Mouse (Mus musculus): Measurements from ENCODE around the gene Gm49368. TPM values are rescaled to one million over a fixed set of nuclear protein-coding genes. Genes with fewer than 3 reads are reported as not detected.
A peak's percentile ranks its signal among the peaks of the same experiment; 100 is the strongest.
"Not testable (repeated sequence)": the region's sequence is repeated elsewhere in the genome, so short reads cannot be mapped to it uniquely, and the experiment has no call there.

Gene Gm49368
- polyA plus RNA-seq (2021), result not detected

DNA sequence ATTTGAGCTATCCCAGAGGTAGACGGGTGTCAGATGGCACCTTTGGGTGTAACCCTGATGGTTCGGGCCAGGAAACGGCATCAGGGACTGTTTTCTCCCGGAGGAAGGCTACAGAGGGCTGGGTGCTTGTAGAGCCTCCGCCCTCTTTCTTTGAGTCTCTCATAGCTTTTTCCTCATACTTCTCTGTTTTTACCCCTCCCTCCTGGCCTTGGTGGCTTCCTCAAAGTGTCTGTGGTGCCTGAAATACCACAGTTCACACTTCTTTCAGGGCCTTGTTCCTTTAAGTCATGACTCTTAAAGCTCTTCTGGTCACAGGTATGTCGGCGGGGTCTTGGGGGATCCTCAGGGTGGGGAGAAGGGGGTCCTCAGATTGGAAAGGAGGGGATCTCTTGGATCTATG lies at the start of gene Gm49368, which contains the start of gene Itgam:
Gene Gm49368 (plus strand): TSS at position 228 of the 400 bp plus-strand sequence.
Gene Itgam (plus strand): TSS at position 185 of the 400 bp plus-strand sequence.
- ATAC-seq (no peak), DNase-seq (ENCODE audit: low read depth, low spot score) (no peak)
- POLR2A ChIA-PET, result no interaction called here
- peaks cover 6% of the 10 kb centered on the region for H3K27me3 ChIP-seq
- in situ Hi-C loops (cut with MboI; ENCODE audit: low pct_unique_long_range_greater_than_20kb), result no loop called here
- TF ChIP-seq CTCF (IDR thresholded peaks at IDR 0.05), result no peak
- CTCF ChIA-PET, result no interaction called here

DNA sequence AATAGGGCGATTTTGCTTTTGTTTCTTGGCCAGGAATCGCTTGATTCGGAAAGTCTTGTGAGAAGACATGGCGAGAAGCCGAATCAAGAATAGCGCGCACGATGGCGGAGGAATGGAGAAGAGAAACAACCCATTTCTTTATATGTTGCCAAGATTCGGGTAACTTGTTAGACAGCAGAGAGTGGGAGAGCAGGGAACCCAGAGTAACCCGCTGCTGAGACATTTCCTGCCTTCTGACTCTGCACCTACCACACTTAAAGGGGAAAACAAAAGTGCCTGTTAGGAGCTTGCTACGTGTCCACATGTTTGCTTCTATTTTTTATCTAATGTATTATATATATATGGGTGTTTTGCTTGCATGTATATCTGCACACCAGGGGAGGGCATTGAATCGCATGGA lies 49.4 kb upstream of the Gm49368 start:
- no peak for DNase-seq (ENCODE audit: low read depth, low spot score)
- ATAC-seq, result no peak
- CTCF ChIA-PET, result no interaction called here
- TF ChIP-seq CTCF (IDR thresholded peaks at IDR 0.05), result no peak
- in situ Hi-C loops (cut with MboI; ENCODE audit: low pct_unique_long_range_greater_than_20kb), result no loop called here
- no peaks in the 10 kb centered on the region for H3K27me3 ChIP-seq
- POLR2A ChIA-PET, result no interaction called here

DNA sequence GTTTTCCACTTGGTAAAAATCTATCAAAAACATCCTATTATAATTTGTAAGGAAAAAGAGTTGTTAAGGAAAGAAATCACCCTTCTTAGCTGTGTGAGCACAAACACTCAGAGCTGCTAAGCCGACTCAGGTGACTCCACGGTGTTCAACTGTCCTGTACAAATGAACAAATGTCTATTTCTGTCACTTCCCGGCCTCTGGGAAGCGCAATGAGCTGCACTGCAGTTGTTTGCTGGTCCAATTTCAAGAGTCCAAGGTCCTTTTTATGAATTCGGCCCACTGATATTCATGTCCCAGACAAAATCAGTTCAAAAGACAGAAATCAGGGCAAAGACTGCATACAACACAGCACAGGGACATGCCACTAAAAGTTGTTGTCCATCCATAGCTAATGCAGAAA lies 46.3 kb upstream of the Gm49368 start:
- CTCF ChIA-PET, result not testable (repeated sequence)

DNA sequence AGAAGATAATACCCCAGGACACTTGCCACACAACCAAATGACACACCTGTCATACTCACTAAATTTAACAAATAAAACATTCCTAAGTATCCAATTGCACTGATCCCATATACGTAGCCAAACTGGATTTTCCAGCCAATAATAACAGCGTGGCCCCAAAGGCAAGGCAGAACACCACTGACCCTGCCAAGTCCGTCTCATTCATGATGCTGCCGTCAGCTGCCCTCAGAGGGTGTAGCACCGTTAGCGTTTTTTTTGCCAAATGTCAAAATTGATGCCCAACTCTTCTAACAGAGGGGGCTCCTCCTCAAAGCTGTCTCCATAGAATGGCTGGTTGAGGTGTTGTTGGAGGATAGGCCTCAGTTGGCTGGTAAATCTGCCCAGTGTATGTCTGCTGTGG lies 45.8 kb upstream of the Gm49368 start:
- in situ Hi-C loops (cut with MboI; ENCODE audit: low pct_unique_long_range_greater_than_20kb), result no loop called here
- ChIA-PET POLR2A (no interaction called here), CTCF (no interaction called here)
- ATAC-seq, result no peak
- DNase-seq (ENCODE audit: low read depth, low spot score), result no peak
- no peaks in the 10 kb centered on the region for H3K27me3 ChIP-seq
- no peak for TF ChIP-seq CTCF (IDR thresholded peaks at IDR 0.05)

More for the DNA sequence above, 46.3 kb upstream of the Gm49368 start:
- ATAC-seq; H3K27me3 ChIP-seq; DNase-seq (ENCODE audit: low read depth, low spot score); POLR2A ChIA-PET; in situ Hi-C loops (cut with MboI; ENCODE audit: low pct_unique_long_range_greater_than_20kb): not testable (repeated sequence)

DNA sequence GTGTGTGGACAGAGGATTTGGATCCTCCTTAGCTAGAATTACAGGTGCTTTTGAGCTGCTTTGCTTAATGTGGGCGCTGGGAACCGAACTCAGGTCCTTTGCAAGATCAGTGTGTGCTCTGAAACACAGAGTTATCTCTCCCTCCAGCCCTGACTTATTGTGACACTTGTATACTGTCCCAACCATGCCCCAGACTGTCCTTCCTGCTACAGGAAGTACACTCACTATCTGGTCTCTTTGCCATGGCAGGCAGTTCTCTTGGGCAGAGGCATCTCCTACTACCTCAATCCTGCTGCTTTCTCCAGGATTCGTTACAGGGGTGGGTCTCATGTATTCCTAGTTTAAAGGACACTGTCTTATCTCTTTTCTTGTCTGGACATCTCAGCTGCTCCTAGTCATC lies 44.2 kb upstream of the Gm49368 start:
- no peaks in the 10 kb centered on the region for H3K27me3 ChIP-seq
- ChIA-PET POLR2A (no interaction called here), CTCF (no interaction called here)
- in situ Hi-C loops (cut with MboI; ENCODE audit: low pct_unique_long_range_greater_than_20kb), result no loop called here
- TF ChIP-seq CTCF (IDR thresholded peaks at IDR 0.05), result no peak
- ATAC-seq, result no peak
- DNase-seq (ENCODE audit: low read depth, low spot score), result no peak

DNA sequence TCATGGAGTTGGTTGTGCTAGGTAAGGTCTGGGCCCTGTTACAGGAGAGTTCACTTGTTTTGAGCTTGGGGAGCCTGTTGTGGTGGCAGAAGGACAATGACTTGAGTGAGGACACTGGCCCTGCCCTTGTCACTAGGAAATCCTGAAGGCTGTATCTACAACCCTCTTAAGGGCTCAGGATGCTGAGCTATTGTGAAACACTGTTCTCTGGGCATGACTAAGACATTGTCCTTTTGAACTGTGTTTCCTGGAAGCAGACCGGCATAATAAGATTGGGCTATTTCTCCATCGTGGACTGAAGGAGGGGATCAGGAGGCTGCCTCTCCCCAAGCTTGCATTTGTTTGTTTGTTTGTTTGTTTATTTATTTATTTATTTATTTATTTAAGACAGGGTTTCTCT lies 43.3 kb upstream of the Gm49368 start:
- ChIA-PET CTCF (no interaction called here), POLR2A (interaction anchor here (0.6 kb wide), 1 partner anchor 22 kb away, joined by 5 read pairs; no protein-coding TSS in a partner anchor)
- DNase-seq (ENCODE audit: low read depth, low spot score) (no peak), ATAC-seq (no peak)
- in situ Hi-C loops (cut with MboI; ENCODE audit: low pct_unique_long_range_greater_than_20kb), result no loop called here
- H3K27me3 ChIP-seq, result no peaks in the 10 kb centered on the region
- TF ChIP-seq CTCF (IDR thresholded peaks at IDR 0.05), result no peak

DNA sequence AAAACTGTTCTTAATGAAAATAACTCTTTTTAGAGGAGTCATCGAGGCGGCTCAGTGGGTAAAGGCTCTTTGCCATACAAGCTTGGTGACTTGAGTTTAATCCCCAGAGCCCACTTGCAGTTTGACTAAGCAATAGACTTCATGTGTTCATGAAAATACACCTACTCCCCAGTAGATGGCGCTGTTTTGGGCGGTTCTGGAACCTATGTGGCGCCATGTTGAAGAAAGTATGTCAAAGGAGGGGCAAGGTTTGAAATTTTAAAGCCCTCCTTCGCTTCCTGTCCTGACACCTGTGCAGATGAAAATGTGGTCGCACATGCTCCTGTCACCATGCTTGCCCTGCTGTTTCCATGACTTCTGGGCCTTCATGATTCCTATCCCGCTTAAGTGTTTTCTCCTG lies 39.5 kb upstream of the Gm49368 start:
- ChIA-PET CTCF (no interaction called here), POLR2A (no interaction called here)
- DNase-seq (ENCODE audit: low read depth, low spot score) (no peak), ATAC-seq (no peak)
- TF ChIP-seq CTCF (IDR thresholded peaks at IDR 0.05), result peak; percentile 45
- in situ Hi-C loops (cut with MboI; ENCODE audit: low pct_unique_long_range_greater_than_20kb), result no loop called here
- no peaks in the 10 kb centered on the region for H3K27me3 ChIP-seq

DNA sequence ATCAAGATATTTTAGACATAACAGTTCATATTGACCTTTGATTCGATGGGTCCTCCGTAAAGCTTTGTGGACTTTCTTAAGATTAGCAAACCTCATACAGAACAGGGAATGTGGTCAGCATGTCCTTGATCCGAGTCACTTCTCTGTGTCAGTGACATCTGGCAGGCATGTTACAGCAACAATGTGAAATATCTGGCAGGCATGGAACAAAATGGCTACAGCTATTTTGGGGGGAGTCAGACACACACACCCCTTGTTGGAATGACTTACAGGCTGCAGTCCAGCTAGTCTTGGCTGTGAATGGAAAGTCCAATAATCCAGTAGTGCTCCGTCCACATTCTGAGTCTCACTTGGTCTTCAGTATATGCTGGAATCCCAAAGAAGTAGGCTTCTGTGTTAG lies 38.9 kb upstream of the Gm49368 start:
- in situ Hi-C loops (cut with MboI; ENCODE audit: low pct_unique_long_range_greater_than_20kb), result no loop called here
- no peak for TF ChIP-seq CTCF (IDR thresholded peaks at IDR 0.05)
- ChIA-PET CTCF (no interaction called here), POLR2A (no interaction called here)
- DNase-seq (ENCODE audit: low read depth, low spot score), result no peak
- no peak for ATAC-seq
- H3K27me3 ChIP-seq, result no peaks in the 10 kb centered on the region

DNA sequence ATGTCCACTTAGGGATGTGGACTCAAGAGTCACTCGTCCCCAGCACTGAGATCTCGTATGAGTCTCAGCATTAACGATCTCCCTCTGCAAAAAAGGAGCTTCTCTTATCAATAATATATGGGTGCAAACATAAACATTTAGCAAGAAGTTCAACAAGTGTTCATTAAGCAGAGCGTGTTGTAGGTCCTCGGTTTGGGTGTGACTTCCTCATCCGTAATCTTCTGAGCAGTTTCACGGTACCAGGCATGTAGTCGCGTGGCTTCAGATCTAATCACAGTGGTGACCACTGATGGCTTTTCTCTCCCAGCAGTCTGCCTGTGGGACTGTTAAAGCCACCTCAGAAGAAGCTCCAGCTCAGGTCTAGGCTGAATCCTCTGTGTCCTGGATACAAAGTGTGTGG lies 38.1 kb upstream of the Gm49368 start:
- ChIA-PET CTCF (no interaction called here), POLR2A (no interaction called here)
- ATAC-seq (no peak), DNase-seq (ENCODE audit: low read depth, low spot score) (no peak)
- in situ Hi-C loops (cut with MboI; ENCODE audit: low pct_unique_long_range_greater_than_20kb), result no loop called here
- H3K27me3 ChIP-seq, result no peaks in the 10 kb centered on the region
- TF ChIP-seq CTCF (IDR thresholded peaks at IDR 0.05), result no peak

DNA sequence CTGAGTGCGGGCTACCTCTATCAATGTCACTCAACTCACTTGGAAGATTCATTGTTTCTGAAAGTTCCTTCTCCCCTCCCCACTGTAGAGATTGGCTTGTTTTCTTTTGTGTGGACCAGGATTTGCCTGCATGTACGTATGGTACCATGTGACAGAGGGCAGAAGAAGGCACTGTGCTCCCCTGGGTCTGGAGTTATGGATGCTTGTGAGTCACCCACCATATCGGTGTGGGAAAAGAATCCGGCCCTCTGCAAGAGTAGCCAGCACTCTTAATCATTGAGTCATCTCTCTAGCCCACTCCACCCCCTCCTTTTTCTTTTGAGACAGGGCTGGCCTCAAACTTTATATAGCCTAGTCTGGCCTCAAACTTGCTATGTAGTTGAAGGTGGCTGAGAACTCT lies 37.6 kb upstream of the Gm49368 start:
- POLR2A ChIA-PET, result no interaction called here
- H3K27me3 ChIP-seq, result no peaks in the 10 kb centered on the region
- DNase-seq (ENCODE audit: low read depth, low spot score) (peak; percentile 9), ATAC-seq (peak; percentile 35)
- CTCF ChIA-PET, result no interaction called here
- in situ Hi-C loops (cut with MboI; ENCODE audit: low pct_unique_long_range_greater_than_20kb), result no loop called here
- TF ChIP-seq CTCF (IDR thresholded peaks at IDR 0.05), result no peak

DNA sequence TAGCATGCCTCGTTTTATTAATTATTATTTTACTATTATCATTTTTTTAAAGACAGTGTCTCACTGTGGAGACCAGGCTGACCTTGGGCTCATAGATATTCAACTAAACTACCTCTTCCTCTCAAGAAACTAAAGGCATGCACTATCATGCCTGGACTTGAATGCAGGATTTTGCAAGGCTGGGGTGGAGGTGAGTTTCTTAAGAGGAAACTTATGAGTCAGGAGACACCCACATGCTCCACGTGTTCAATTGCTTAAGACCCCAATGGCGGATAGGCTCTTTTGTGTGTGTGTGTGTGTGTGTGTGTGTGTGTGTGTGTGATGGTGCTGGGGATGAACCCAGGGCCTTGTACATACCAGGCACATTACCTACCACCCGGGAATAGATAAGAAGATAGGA lies 37.1 kb upstream of the Gm49368 start:
- in situ Hi-C loops (cut with MboI; ENCODE audit: low pct_unique_long_range_greater_than_20kb), result no loop called here
- CTCF ChIA-PET, result no interaction called here
- POLR2A ChIA-PET, result no interaction called here

DNA sequence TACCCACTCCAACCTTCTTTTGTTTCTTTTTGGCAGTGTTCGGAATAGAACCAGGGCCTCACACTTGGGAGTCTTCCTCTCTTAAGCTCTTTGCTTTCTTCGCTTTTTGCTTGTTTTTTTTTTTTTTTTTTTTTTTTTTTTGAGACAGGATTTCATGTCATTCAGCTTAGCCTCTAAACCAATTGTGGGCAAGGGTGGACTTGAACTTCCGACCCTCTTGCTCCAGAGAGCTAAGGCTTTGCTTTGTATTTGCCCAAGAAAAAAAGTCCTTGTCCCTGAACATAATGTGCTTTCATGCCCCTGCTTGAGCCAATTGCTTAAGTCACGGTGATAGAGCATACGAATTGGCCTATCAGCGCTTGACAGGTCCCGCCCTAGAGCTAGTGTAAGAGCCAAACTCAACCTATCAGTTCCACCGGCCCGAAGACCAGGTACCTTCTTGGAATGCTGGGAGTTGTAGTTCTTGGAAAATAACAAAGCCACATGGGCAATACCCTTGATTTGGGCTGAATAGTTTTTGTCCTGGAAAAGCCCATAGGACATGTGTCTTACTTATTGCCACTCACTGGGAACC lies 31.0 kb upstream of the Gm49368 start:
- DNase-seq (ENCODE audit: low read depth, low spot score), result no peak
- CTCF ChIA-PET, result no interaction called here
- in situ Hi-C loops (cut with MboI; ENCODE audit: low pct_unique_long_range_greater_than_20kb), result no loop called here
- H3K27me3 ChIP-seq, result no peaks in the 10 kb centered on the region
- no peak for ATAC-seq
- POLR2A ChIA-PET, result no interaction called here
- no peak for TF ChIP-seq CTCF (IDR thresholded peaks at IDR 0.05)

More for the DNA sequence above, 37.1 kb upstream of the Gm49368 start:
- DNase-seq (ENCODE audit: low read depth, low spot score) (no peak), ATAC-seq (no peak)
- no peak for TF ChIP-seq CTCF (IDR thresholded peaks at IDR 0.05)
- no peaks in the 10 kb centered on the region for H3K27me3 ChIP-seq
